ENCODE assay signal across 7 mouse cellular contexts in the genomic region with DNA sequence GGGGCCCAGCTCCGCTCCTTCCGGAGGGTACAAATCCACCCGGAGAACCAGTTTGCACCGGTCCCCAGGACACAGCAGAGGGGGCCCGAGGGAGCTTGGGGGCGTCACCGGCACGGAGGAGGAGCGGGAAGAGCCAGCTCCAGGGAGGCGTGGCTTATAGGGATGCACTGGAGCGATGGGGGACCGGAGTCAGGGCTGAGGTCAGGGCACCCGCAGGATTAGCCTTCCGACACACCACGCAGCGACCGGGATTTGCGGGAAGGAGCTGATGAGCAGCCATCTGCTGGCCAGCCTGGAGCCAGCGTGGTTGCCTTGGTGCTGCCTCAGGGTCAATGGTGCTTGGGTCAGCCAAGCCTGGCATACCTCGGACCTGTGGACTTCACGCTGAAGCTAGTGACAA. TPM values are rescaled to one million over a fixed set of nuclear protein-coding genes. Genes with fewer than 3 reads are reported as not detected.
DNase-seq lines count a peak whose midpoint lies in the region; ATAC-seq lines count a peak whose summit lies in the region.

No protein-coding gene starts in this region.

- WGBS in hindbrain, embryonic 10.5 days: under 1% methylated on average over 21 of the region's 21 CpGs
- 4% methylated on average over 21 of the region's 21 CpGs for WGBS in liver, embryonic 12.5 days (ENCODE audit: insufficient replicate concordance)

- H3K4me3 ChIP-seq in hindbrain, embryonic 10.5 days: peak overlapping the region; percentile 56
- H3K4me3 ChIP-seq in liver, embryonic 12.5 days: peak overlapping the region; percentile 46

- peak overlapping the region; percentile 12; the same call in 1 of the 2 replicates for H3K9ac ChIP-seq in liver, embryonic 12.5 days

- no peaks in the 10 kb centered on the region for H3K36me3 ChIP-seq in hindbrain, embryonic 10.5 days
- H3K36me3 ChIP-seq in liver, embryonic 12.5 days: no peaks in the 10 kb centered on the region

- H3K4me2 ChIP-seq in liver, embryonic 12.5 days: peak overlapping the region; percentile 77

- peak; percentile 63 for ATAC-seq in liver, embryonic 12.5 days

- DNase-seq in right cerebral cortex, postnatal 4 days: peak; percentile 34
- DNase-seq in right cerebral cortex, postnatal 25 days: no peak
- peak; percentile 79 for DNase-seq in embryo, embryonic 10 days (ENCODE audit: low spot score)
- peak; percentile 69 for DNase-seq in hindbrain, embryonic 10.5 days (ENCODE audit: low spot score)
- DNase-seq in retina, postnatal 1 day: peak; percentile 89
- DNase-seq in spleen, postnatal 4 days (ENCODE audit: low spot score in 2 of 2): no peak

- peaks cover 15% of the 10 kb centered on the region for H3K4me1 ChIP-seq in hindbrain, embryonic 10.5 days (replicated peaks)
- H3K4me1 ChIP-seq in liver, embryonic 12.5 days: peaks cover 15% of the 10 kb centered on the region

- no peaks in the 10 kb centered on the region for H3K9me3 ChIP-seq in hindbrain, embryonic 10.5 days
- no peaks in the 10 kb centered on the region; the same call in 1 of the 2 replicates for H3K9me3 ChIP-seq in liver, embryonic 12.5 days (replicated peaks)

- peaks cover 15% of the 10 kb centered on the region; the same call in 1 of the 2 replicates for H3K27me3 ChIP-seq in hindbrain, embryonic 10.5 days (ENCODE audit: insufficient read depth, poor library complexity, severe bottlenecking)
- H3K27me3 ChIP-seq in liver, embryonic 12.5 days (replicated peaks): peaks cover 32% of the 10 kb centered on the region; the same call in 1 of the 2 replicates

- H3K27ac ChIP-seq in hindbrain, embryonic 10.5 days: peak overlapping the region; percentile 76
- no peak overlapping the region for H3K27ac ChIP-seq in liver, embryonic 12.5 days

RNA-seq across cellular contexts. Expression of gene H3f3a, which starts 19.6 kb away (rescaled TPM):
- polyA plus RNA-seq in hindbrain, embryonic 10.5 days (2016; fragmentation: Nextera tagmentation; extraction: Ambion mirVana): 2,706 and 3,181 TPM in 2 replicates
- polyA plus RNA-seq in liver, embryonic 12.5 days (2016; fragmentation: Nextera tagmentation; extraction: Ambion mirVana): 1,997 and 2,057 TPM in 2 replicates

RNA-seq across cellular contexts. Expression of gene Sde2, which starts 56.8 kb away (rescaled TPM):
- 33.8 and 40.1 TPM in 2 replicates for polyA plus RNA-seq in hindbrain, embryonic 10.5 days (2016; fragmentation: Nextera tagmentation; extraction: Ambion mirVana)
- 39.2 and 39.4 TPM in 2 replicates for polyA plus RNA-seq in liver, embryonic 12.5 days (2016; fragmentation: Nextera tagmentation; extraction: Ambion mirVana)

Comparison
In these comparisons a context has a peak if more than half of its experiments do, and no peak if none do; other contexts are left out.
1. DNase-seq: peak in right cerebral cortex, postnatal 4 days (single experiment), embryo, embryonic 10 days (single experiment), hindbrain, embryonic 10.5 days (single experiment) and retina, postnatal 1 day (single experiment); none in right cerebral cortex, postnatal 25 days (single experiment) and spleen, postnatal 4 days (0 of 2).